Mouse (Mus musculus): ENCODE results near the gene Szt2.

The Szt2 gene

GRCm38 (mm10) chr4:118356738-118357137 is 52.3 kb downstream of the Szt2 start:
- DNase-seq, result no peak

- DNase-seq, result no peak
These were observed 54.8 kb downstream of the Szt2 start for GRCm38 (mm10) chr4:118354289-118354688.

- no peak for DNase-seq
These were observed 55.4 kb downstream of the Szt2 start for GRCm38 (mm10) chr4:118353689-118354088.

GRCm38 (mm10) chr4:118351828-118352227 is 57.2 kb downstream of the Szt2 start:
- DNase-seq, result no peak

- DNase-seq, result no peak
These were observed 58.2 kb downstream of the Szt2 start for GRCm38 (mm10) chr4:118350864-118351263.

- DNase-seq, result no peak
These were observed 61.4 kb downstream of the Szt2 start for GRCm38 (mm10) chr4:118347529-118348309.

GRCm38 (mm10) chr4:118341447-118341846 is 67.6 kb downstream of the Szt2 start:
- DNase-seq, result no peak

- no peak for DNase-seq
These were observed 72.4 kb downstream of the Szt2 start for GRCm38 (mm10) chr4:118336658-118337057.

GRCm38 (mm10) chr4:118335991-118336390 is 73.1 kb downstream of the Szt2 start:
- DNase-seq, result no peak

GRCm38 (mm10) chr4:118331777-118332176 is 77.3 kb downstream of the Szt2 start:
- no peak for DNase-seq

- no peak for DNase-seq
These were observed 82.6 kb downstream of the Szt2 start for GRCm38 (mm10) chr4:118326476-118326875.

GRCm38 (mm10) chr4:118320636-118321035 is 88.4 kb downstream of the Szt2 start:
- DNase-seq, result no peak

- no peak for DNase-seq
These were observed 89.2 kb downstream of the Szt2 start for GRCm38 (mm10) chr4:118319706-118320344.

GRCm38 (mm10) chr4:118316662-118317061 is 92.4 kb downstream of the Szt2 start:
- no peak for DNase-seq

- DNase-seq, result no peak
These were observed 93.8 kb downstream of the Szt2 start for GRCm38 (mm10) chr4:118315286-118315685.
